Comparison of ENCODE assay signal across 10 mouse cellular contexts in the genomic region with DNA sequence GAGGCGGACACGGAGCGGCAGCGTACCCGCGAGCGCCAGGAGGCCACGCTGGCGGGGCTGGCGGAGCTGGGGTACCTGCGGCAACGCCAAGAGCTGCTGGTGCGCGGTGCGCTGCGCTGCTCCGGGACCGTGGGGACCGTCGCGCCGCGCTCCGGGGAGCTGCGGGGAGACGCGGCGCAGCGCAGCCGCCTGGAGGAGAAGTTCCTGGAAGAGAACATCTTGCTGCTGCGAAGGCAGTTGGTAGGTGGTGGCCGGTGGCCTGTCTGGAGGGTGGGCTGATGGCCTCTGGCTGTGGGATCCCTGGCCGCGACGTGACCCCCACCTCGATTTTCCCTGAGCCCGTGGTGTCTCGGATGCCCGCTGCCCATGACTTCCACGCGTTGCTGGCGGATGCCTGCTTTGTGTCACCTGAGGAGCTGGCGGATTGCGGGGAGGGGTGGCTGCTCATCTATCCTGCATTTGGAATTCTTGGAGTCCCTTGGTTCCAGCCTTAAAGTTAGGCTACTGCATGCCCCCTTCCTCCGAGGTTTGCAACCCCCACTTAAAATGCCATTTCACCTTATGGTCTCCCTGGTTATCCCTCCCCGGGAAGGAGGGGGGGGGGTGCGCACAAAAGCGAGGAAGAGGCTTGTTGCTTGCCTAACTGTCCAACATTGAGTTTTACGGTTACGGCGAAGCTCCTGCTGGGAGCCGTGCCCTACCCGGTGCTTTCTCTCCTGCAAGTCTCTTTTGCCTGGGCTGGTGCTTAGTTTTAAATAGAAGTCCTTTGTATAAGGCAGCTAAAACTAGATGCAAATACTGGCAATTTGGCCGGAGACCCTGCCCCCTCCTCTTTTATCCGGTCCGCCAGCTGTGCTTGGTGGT. TPM values are rescaled to one million over a fixed set of nuclear protein-coding genes. Genes with fewer than 3 reads are reported as not detected.
DNase-seq lines count a peak whose midpoint lies in the region; ATAC-seq and TF ChIP-seq lines count a peak whose summit lies in the region.
"Had no signal": no experiment of that assay in that cellular context is flagged by ENCODE, and none has a peak within 500 bp of the region (broad histone marks: within the 10 kb centered on the region; RNA-seq: fewer than 3 reads in every experiment).

No protein-coding gene starts in this region.

- H3K4me3 ChIP-seq in embryonic facial prominence, embryonic 14.5 days (ENCODE audit: low read depth, low read length) = peak overlapping the region; percentile 89
- H3K4me3 ChIP-seq in hindbrain, embryonic 10.5 days = peak overlapping the region; percentile 82
- peak overlapping the region; percentile 91 for H3K4me3 ChIP-seq in limb, embryonic 14.5 days (replicated peaks; ENCODE audit: low read length)
- H3K4me3 ChIP-seq in neural tube, embryonic 12.5 days = peak overlapping the region; percentile 92

- peaks cover 27% of the 10 kb centered on the region for H3K36me3 ChIP-seq in embryonic facial prominence, embryonic 14.5 days (ENCODE audit: control insufficient read depth, insufficient read depth, low read length)
- H3K36me3 ChIP-seq in hindbrain, embryonic 10.5 days = peaks cover 15% of the 10 kb centered on the region
- peaks cover 28% of the 10 kb centered on the region for H3K36me3 ChIP-seq in limb, embryonic 14.5 days (ENCODE audit: control insufficient read depth, insufficient read depth, low read length)
- peaks cover 21% of the 10 kb centered on the region for H3K36me3 ChIP-seq in neural tube, embryonic 12.5 days

- ATAC-seq in embryonic facial prominence, embryonic 14.5 days (ENCODE audit: low read depth) = peak; percentile 60
- ATAC-seq in limb, embryonic 14.5 days (ENCODE audit: low FRiP score, low read depth) = peak; percentile 23; the same call in 1 of the 2 replicates
- ATAC-seq in neural tube, embryonic 12.5 days (ENCODE audit: low FRiP score, low read depth) = peak; percentile 69

- WGBS in embryonic facial prominence, embryonic 14.5 days = under 1% methylated on average over 34 of the region's 56 CpGs
- WGBS in hindbrain, embryonic 10.5 days = under 1% methylated on average over 56 of the region's 56 CpGs
- WGBS in limb, embryonic 14.5 days = under 1% methylated on average over 50 of the region's 56 CpGs
- under 1% methylated on average over 53 of the region's 56 CpGs for WGBS in neural tube, embryonic 12.5 days

- TF ChIP-seq POLR2A in limb, embryonic 14.5 days (IDR thresholded peaks at IDR 0.05; ENCODE audit: borderline replicate concordance, extremely low read depth, insufficient read depth, insufficient read length) = no peak

- peak overlapping the region; percentile 98 for H3K9ac ChIP-seq in embryonic facial prominence, embryonic 14.5 days (ENCODE audit: low read depth, low read length)
- peak overlapping the region; percentile 95 for H3K9ac ChIP-seq in limb, embryonic 14.5 days (ENCODE audit: low read depth, low read length, severe bottlenecking)
- peak overlapping the region; percentile 95 for H3K9ac ChIP-seq in neural tube, embryonic 12.5 days

- no peaks in the 10 kb centered on the region for H3K27me3 ChIP-seq in embryonic facial prominence, embryonic 14.5 days (replicated peaks; ENCODE audit: control insufficient read depth, insufficient read depth, low read length)
- H3K27me3 ChIP-seq in hindbrain, embryonic 10.5 days (ENCODE audit: insufficient read depth, poor library complexity, severe bottlenecking) = peaks cover 32% of the 10 kb centered on the region
- no peaks in the 10 kb centered on the region for H3K27me3 ChIP-seq in limb, embryonic 14.5 days (ENCODE audit: control insufficient read depth, insufficient read depth, low read length)
- no peaks in the 10 kb centered on the region for H3K27me3 ChIP-seq in neural tube, embryonic 12.5 days (replicated peaks)

- peak overlapping the region; percentile 76 for H3K4me2 ChIP-seq in embryonic facial prominence, embryonic 14.5 days (ENCODE audit: low read depth, low read length)
- H3K4me2 ChIP-seq in limb, embryonic 14.5 days (replicated peaks; ENCODE audit: low read depth, low read length, severe bottlenecking) = peak overlapping the region; percentile 76
- peak overlapping the region; percentile 83 for H3K4me2 ChIP-seq in neural tube, embryonic 12.5 days (replicated peaks)

- H3K4me1 ChIP-seq in embryonic facial prominence, embryonic 14.5 days (ENCODE audit: control insufficient read depth, insufficient read depth, low read length) = peaks cover 3% of the 10 kb centered on the region; the same call in 1 of the 2 replicates
- peaks cover 29% of the 10 kb centered on the region for H3K4me1 ChIP-seq in hindbrain, embryonic 10.5 days (replicated peaks)
- H3K4me1 ChIP-seq in limb, embryonic 14.5 days (ENCODE audit: control insufficient read depth, insufficient read depth, low read length) = peaks cover 9% of the 10 kb centered on the region
- no peaks in the 10 kb centered on the region for H3K4me1 ChIP-seq in neural tube, embryonic 12.5 days

- peak overlapping the region; percentile 94 for H3K27ac ChIP-seq in embryonic facial prominence, embryonic 14.5 days (replicated peaks; ENCODE audit: low read depth, low read length)
- peak overlapping the region; percentile 92 for H3K27ac ChIP-seq in hindbrain, embryonic 10.5 days
- H3K27ac ChIP-seq in limb, embryonic 14.5 days (replicated peaks; ENCODE audit: low read depth, low read length) = peak overlapping the region; percentile 88
- H3K27ac ChIP-seq in neural tube, embryonic 12.5 days = peak overlapping the region; percentile 93
- H3K27ac ChIP-seq: macrophage had no signal

- intact Hi-C loops in gastrocnemius, postnatal 14 days (cut with DNase I; ENCODE audit: low total_unique reads) = loop anchor here (5.0 kb wide), 1 partner anchor 397 kb away; no protein-coding TSS in a partner anchor

- H3K9me3 ChIP-seq in embryonic facial prominence, embryonic 14.5 days (ENCODE audit: control insufficient read depth, low read length) = no peaks in the 10 kb centered on the region
- H3K9me3 ChIP-seq in hindbrain, embryonic 10.5 days = no peaks in the 10 kb centered on the region
- no peaks in the 10 kb centered on the region for H3K9me3 ChIP-seq in limb, embryonic 14.5 days (ENCODE audit: control insufficient read depth, low read length)
- no peaks in the 10 kb centered on the region for H3K9me3 ChIP-seq in neural tube, embryonic 12.5 days

- DNase-seq in gastrocnemius, postnatal 4 days (ENCODE audit: low spot score in 2 of 2) = peak; percentile 31 to 39
- no peak for DNase-seq in gastrocnemius, postnatal 14 days
- DNase-seq in adrenal gland, postnatal 10 days = peak; percentile 46
- DNase-seq in embryonic facial prominence, embryonic 14.5 days (ENCODE audit: low spot score) = peak; percentile 33
- DNase-seq in hindbrain, embryonic 10.5 days (ENCODE audit: low spot score) = peak; percentile 64
- DNase-seq in limb, embryonic 14.5 days (ENCODE audit: low spot score) = no peak
- peak; percentile 49 for DNase-seq in yolk sac, embryonic 10.5 days (ENCODE audit: low spot score)

RNA-seq across cellular contexts. Expression of gene Dact1, which starts 0.6 kb away (rescaled TPM):
- total RNA-seq in gastrocnemius, postnatal 4 days (2021) = 10 to 100 TPM; 36.5 to 39.1 TPM
- 10 to 100 TPM in 1 of 2 experiments, 1 to 10 TPM in 1; 8.1 to 12.1 TPM for total RNA-seq in gastrocnemius, postnatal 14 days (2021)
- 10 to 100 TPM; 18.2 to 21.9 TPM for total RNA-seq in adrenal gland, postnatal 10 days (2021)
- polyA plus RNA-seq in embryonic facial prominence, embryonic 14.5 days (2014; fragmentation: Nextera tagmentation; extraction: Ambion mirVana) = 19.1 and 21.9 TPM in 2 replicates
- 12.2 and 15.2 TPM in 2 replicates for polyA plus RNA-seq in hindbrain, embryonic 10.5 days (2016; fragmentation: Nextera tagmentation; extraction: Ambion mirVana)
- 30.4 and 36.7 TPM in 2 replicates for polyA plus RNA-seq in limb, embryonic 14.5 days (2012; rRNA removed)
- polyA plus RNA-seq in limb, embryonic 14.5 days (2014; fragmentation: Nextera tagmentation; extraction: Ambion mirVana) = 14.8 and 17.4 TPM in 2 replicates
- 47.5 and 49.2 TPM in 2 replicates for polyA plus RNA-seq in neural tube, embryonic 12.5 days (2016; fragmentation: Nextera tagmentation; extraction: Ambion mirVana)
- total RNA-seq: MEL had no signal
- polyA plus RNA-seq: macrophage had no signal

Comparison
In these comparisons a context has a peak if more than half of its experiments do, and no peak if none do; other contexts are left out.
1. DNase-seq: peak in gastrocnemius, postnatal 4 days (2 of 2), adrenal gland, postnatal 10 days (single experiment), embryonic facial prominence, embryonic 14.5 days (single experiment), hindbrain, embryonic 10.5 days (single experiment) and yolk sac, embryonic 10.5 days (single experiment); none in gastrocnemius, postnatal 14 days (single experiment) and limb, embryonic 14.5 days (single experiment).
2. Peak in every context shown above with its lines, with median percentiles within 50 percentile points of each other: ATAC-seq, H3K27ac ChIP-seq, H3K4me2 ChIP-seq, H3K4me3 ChIP-seq and H3K9ac ChIP-seq.